Comparison of ENCODE assay signal across 1 mouse cellular context in the genomic region with DNA sequence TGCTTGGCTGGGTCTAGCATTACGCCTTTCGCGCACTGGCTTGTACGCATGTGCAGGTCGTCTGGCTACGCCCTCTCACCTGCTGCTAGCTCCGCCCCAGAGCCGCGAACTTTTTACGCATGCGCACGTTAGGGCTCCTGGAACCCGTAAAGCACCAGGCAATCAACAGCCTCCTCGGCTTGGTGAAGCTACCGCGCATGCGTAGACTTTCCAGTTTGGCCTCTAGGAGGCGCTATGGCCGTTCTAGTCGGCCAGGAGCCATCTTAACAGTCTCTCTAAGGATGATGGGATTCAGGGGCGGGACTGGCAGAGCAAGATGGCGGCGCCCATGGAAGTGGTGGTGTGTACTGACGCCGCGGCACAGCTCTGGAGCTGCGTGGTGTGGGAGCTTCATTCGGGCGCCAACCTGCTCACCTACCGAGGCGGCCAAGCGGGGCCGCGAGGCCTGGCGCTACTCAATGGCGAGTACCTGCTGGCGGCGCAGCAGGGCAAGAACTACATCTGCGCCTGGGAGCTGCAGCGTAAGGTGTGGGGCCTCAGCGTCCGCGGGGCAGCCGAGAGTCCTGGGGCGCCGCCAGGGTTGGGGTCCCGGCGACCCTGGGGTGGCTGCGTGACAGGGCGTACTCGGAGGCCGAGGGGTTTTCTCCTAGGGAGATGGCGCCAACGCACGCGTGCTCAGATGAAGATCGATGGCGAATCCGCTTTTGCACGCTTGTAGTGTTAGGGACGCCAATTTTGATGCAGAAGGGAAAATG.
TF ChIP-seq lines count a peak whose summit lies in the region.

A gene (plus strand): TSS at position 306 of the 755 bp plus-strand sequence.

TF ChIP-seq in MEL, 35 proteins besides CTCF, POLR2A, EP300 and RAD21 (continued from another document):
- TF ChIP-seq MAX (IDR thresholded peaks at IDR 0.05; ENCODE audit: low read length) (peak; percentile 83), ZKSCAN1 (IDR thresholded peaks at IDR 0.05; ENCODE audit: low read depth, low read length) (no peak), USF2 (IDR thresholded peaks at IDR 0.05; ENCODE audit: borderline replicate concordance in 1 of 2, insufficient read depth in 1 of 2, low read depth in 1 of 2, low read length in 2 of 2) (no peak), MEF2A (IDR thresholded peaks at IDR 0.05; ENCODE audit: extremely low read depth, insufficient replicate concordance, low read depth, low read length, poor library complexity, severe bottlenecking) (no peak), CHD1 (IDR thresholded peaks at IDR 0.05; ENCODE audit: low read depth, low read length) (no peak), GABPA (IDR thresholded peaks at IDR 0.05; ENCODE audit: low read depth, low read length) (no peak), MAFK (IDR thresholded peaks at IDR 0.05; ENCODE audit: borderline replicate concordance, low read depth, low read length) (no peak), E2F4 (IDR thresholded peaks at IDR 0.05; ENCODE audit: borderline replicate concordance, low read depth, low read length) (no peak), SMC3 (IDR thresholded peaks at IDR 0.05; ENCODE audit: low read depth, low read length) (peak; percentile 72), TCF12 (IDR thresholded peaks at IDR 0.05; ENCODE audit: low read depth, low read length) (peak; percentile 64; the same call in 1 of the 2 replicates), ETS1 (IDR thresholded peaks at IDR 0.05; ENCODE audit: low read depth, low read length) (no peak; the same call in 1 of the 2 replicates), NELFE (IDR thresholded peaks at IDR 0.05; ENCODE audit: low read depth, low read length) (peak; percentile 77), POLR2AphosphoS5 (IDR thresholded peaks at IDR 0.05; ENCODE audit: borderline replicate concordance, low read depth, low read length) (no peak)
